ENCODE assay signal across 9 mouse cellular contexts in genomic region chr15:78744206-78744605, GRCm38 (mm10). TPM values are rescaled to one million over a fixed set of nuclear protein-coding genes. Genes with fewer than 3 reads are reported as not detected.
DNase-seq lines count a peak whose midpoint lies in the region; ATAC-seq and TF ChIP-seq lines count a peak whose summit lies in the region.
"Had no signal": no experiment of that assay in that cellular context is flagged by ENCODE, and none has a peak within 500 bp of the region (broad histone marks: within the 10 kb centered on the region; RNA-seq: fewer than 3 reads in every experiment).

No protein-coding gene starts in this region.

- H3K4me2 ChIP-seq in liver, embryonic 14.5 days (ENCODE audit: low read depth): no peak overlapping the region
- no peak overlapping the region for H3K4me2 ChIP-seq in neural tube, embryonic 12.5 days (replicated peaks)
- H3K4me2 ChIP-seq: embryonic facial prominence, embryonic 15.5 days had no signal

- DNase-seq in 416B (ENCODE audit: low read depth): peak; percentile 79
- DNase-seq in gastrocnemius, postnatal 14 days: peak; percentile 67
- DNase-seq in kidney, postnatal 10 days: peak; percentile 84
- DNase-seq in liver, embryonic 14.5 days (ENCODE audit: low read depth in 3 of 3, low spot score in 3 of 3): peak in 1 of 3 experiments; percentile 19
- peak; percentile 93 for DNase-seq in testis, postnatal 10 days (ENCODE audit: low spot score)

- peak; percentile 96 for TF ChIP-seq CTCF in cortical plate, adult 2 months (IDR thresholded peaks at IDR 0.05; ENCODE audit: extremely low read depth, insufficient read depth, low read length)
- peak; percentile 97 for TF ChIP-seq CTCF in liver, embryonic 14.5 days (IDR thresholded peaks at IDR 0.05; ENCODE audit: low read depth)

- no peak overlapping the region for H3K9ac ChIP-seq in liver, embryonic 14.5 days (replicated peaks)
- no peak overlapping the region for H3K9ac ChIP-seq in neural tube, embryonic 12.5 days
- H3K9ac ChIP-seq: embryonic facial prominence, embryonic 15.5 days had no signal

- 3% methylated on average over 5 of the region's 5 CpGs for WGBS in liver, embryonic 14.5 days (ENCODE audit: insufficient replicate concordance)
- 2% methylated on average over 5 of the region's 5 CpGs for WGBS in neural tube, embryonic 12.5 days

- TF ChIP-seq EP300 in liver, embryonic 14.5 days (IDR thresholded peaks at IDR 0.05; ENCODE audit: low read depth): no peak

- no peak overlapping the region for H3K27ac ChIP-seq in cortical plate, adult 2 months (ENCODE audit: insufficient read depth, low read length)
- no peak overlapping the region for H3K27ac ChIP-seq in liver, embryonic 14.5 days
- no peak overlapping the region for H3K27ac ChIP-seq in neural tube, embryonic 12.5 days
- H3K27ac ChIP-seq: embryonic facial prominence, embryonic 15.5 days had no signal

- no peak for TF ChIP-seq POLR2A in cortical plate, adult 2 months (IDR thresholded peaks at IDR 0.05; ENCODE audit: extremely low read depth, insufficient read depth, low read length)

- ATAC-seq in activated CD4-positive, CD25-positive, alpha-beta regulatory T cell, adult 4 months: peak; percentile 40
- no peak for ATAC-seq in liver, embryonic 14.5 days (ENCODE audit: insufficient read depth)
- ATAC-seq in neural tube, embryonic 12.5 days (ENCODE audit: low FRiP score, low read depth): peak; percentile 63

- intact Hi-C loops in gastrocnemius, postnatal 14 days (cut with DNase I; ENCODE audit: low total_unique reads): loop anchor here (5.0 kb wide), 1 partner anchor 117 kb away; no protein-coding TSS in a partner anchor

- H3K4me3 ChIP-seq in cortical plate, adult 2 months (ENCODE audit: insufficient read depth, low read length): no peak overlapping the region
- no peak overlapping the region for H3K4me3 ChIP-seq in liver, embryonic 14.5 days (ENCODE audit: insufficient read depth in 1 of 2, low read depth in 2 of 2, low read length in 2 of 2)
- H3K4me3 ChIP-seq in neural tube, embryonic 12.5 days: no peak overlapping the region
- H3K4me3 ChIP-seq: embryonic facial prominence, embryonic 15.5 days had no signal

- no peaks in the 10 kb centered on the region for H3K9me3 ChIP-seq in liver, embryonic 14.5 days (ENCODE audit: control insufficient read depth, low read length)
- H3K9me3 ChIP-seq in neural tube, embryonic 12.5 days: no peaks in the 10 kb centered on the region
- H3K9me3 ChIP-seq: embryonic facial prominence, embryonic 15.5 days had no signal

- no peaks in the 10 kb centered on the region for H3K27me3 ChIP-seq in liver, embryonic 14.5 days (ENCODE audit: control insufficient read depth, insufficient read depth, low read length)
- H3K27me3 ChIP-seq in neural tube, embryonic 12.5 days (replicated peaks): no peaks in the 10 kb centered on the region
- H3K27me3 ChIP-seq: embryonic facial prominence, embryonic 15.5 days had no signal

- no peaks in the 10 kb centered on the region for H3K4me1 ChIP-seq in cortical plate, adult 2 months (ENCODE audit: control insufficient read depth, insufficient read depth, low read length)
- H3K4me1 ChIP-seq in liver, embryonic 14.5 days (replicated peaks; ENCODE audit: control insufficient read depth in 2 of 2, insufficient read depth in 2 of 2, low read length in 1 of 2): no peaks in the 10 kb centered on the region
- no peaks in the 10 kb centered on the region for H3K4me1 ChIP-seq in neural tube, embryonic 12.5 days
- H3K4me1 ChIP-seq: embryonic facial prominence, embryonic 15.5 days had no signal

- no peaks in the 10 kb centered on the region for H3K36me3 ChIP-seq in liver, embryonic 14.5 days (replicated peaks; ENCODE audit: control insufficient read depth, insufficient read depth, low read depth)
- no peaks in the 10 kb centered on the region for H3K36me3 ChIP-seq in neural tube, embryonic 12.5 days
- H3K36me3 ChIP-seq: embryonic facial prominence, embryonic 15.5 days had no signal

RNA-seq across cellular contexts. Expression of gene Elfn2, which starts 25.6 kb away (rescaled TPM):
- not detected for polyA plus RNA-seq in activated CD4-positive, CD25-positive, alpha-beta regulatory T cell, adult 4 months (2017; shearing (Covaris generic))
- polyA plus RNA-seq in cortical plate, adult 2 months (2012; rRNA removed): 59.2 and 65.2 TPM in 2 replicates
- total RNA-seq in gastrocnemius, postnatal 14 days (2021): under 1 TPM; 0.07 to 0.62 TPM
- polyA plus RNA-seq in liver, embryonic 14.5 days (2012; rRNA removed): not detected in 2 replicates
- polyA plus RNA-seq in liver, embryonic 14.5 days (2014; fragmentation: Nextera tagmentation; extraction: Ambion mirVana): 0.04 TPM in 1 of 2 replicates, not detected in the other
- 1.9 and 2.0 TPM in 2 replicates for polyA plus RNA-seq in neural tube, embryonic 12.5 days (2016; fragmentation: Nextera tagmentation; extraction: Ambion mirVana)

RNA-seq across cellular contexts. Expression of gene Mfng, which starts 29.1 kb away (rescaled TPM):
- 10 to 100 TPM; 47.5 to 55.4 TPM for polyA plus RNA-seq in activated CD4-positive, CD25-positive, alpha-beta regulatory T cell, adult 4 months (2017; shearing (Covaris generic))
- polyA plus RNA-seq in cortical plate, adult 2 months (2012; rRNA removed): 5.8 and 6.3 TPM in 2 replicates
- 1 to 10 TPM; 5.6 to 7.1 TPM for total RNA-seq in gastrocnemius, postnatal 14 days (2021)
- polyA plus RNA-seq in liver, embryonic 14.5 days (2012; rRNA removed): 3.4 and 3.7 TPM in 2 replicates
- polyA plus RNA-seq in liver, embryonic 14.5 days (2014; fragmentation: Nextera tagmentation; extraction: Ambion mirVana): 2.9 and 3.6 TPM in 2 replicates
- 65.3 and 72.9 TPM in 2 replicates for polyA plus RNA-seq in neural tube, embryonic 12.5 days (2016; fragmentation: Nextera tagmentation; extraction: Ambion mirVana)

RNA-seq across cellular contexts. Expression of gene Card10, which starts 58.6 kb away (rescaled TPM):
- not detected for polyA plus RNA-seq in activated CD4-positive, CD25-positive, alpha-beta regulatory T cell, adult 4 months (2017; shearing (Covaris generic))
- polyA plus RNA-seq in cortical plate, adult 2 months (2012; rRNA removed): 4.7 and 5.2 TPM in 2 replicates
- 1 to 10 TPM; 9.6 to 9.7 TPM for total RNA-seq in gastrocnemius, postnatal 14 days (2021)
- polyA plus RNA-seq in liver, embryonic 14.5 days (2012; rRNA removed): 2.2 and 2.5 TPM in 2 replicates
- 1.1 and 1.3 TPM in 2 replicates for polyA plus RNA-seq in liver, embryonic 14.5 days (2014; fragmentation: Nextera tagmentation; extraction: Ambion mirVana)
- polyA plus RNA-seq in neural tube, embryonic 12.5 days (2016; fragmentation: Nextera tagmentation; extraction: Ambion mirVana): 2.8 and 3.4 TPM in 2 replicates

Comparison
In these comparisons a context has a peak if more than half of its experiments do, and no peak if none do; other contexts are left out.
1. RNA of gene Elfn2, which starts 25.6 kb away (polyA plus RNA-seq): 59.2 to 65.2 TPM in cortical plate, adult 2 months; 1.9 to 2.0 TPM in neural tube, embryonic 12.5 days, not detected in activated CD4-positive, CD25-positive, alpha-beta regulatory T cell, adult 4 months and 0.04 TPM in liver, embryonic 14.5 days; every median in the first group is over 10 times any median in the second.